Comparison of ENCODE assay signal across 9 mouse cellular contexts in genomic region chr15:81802941-81803351, GRCm38 (mm10). TPM values are rescaled to one million over a fixed set of nuclear protein-coding genes. Genes with fewer than 3 reads are reported as not detected.
A peak's percentile ranks its signal among the peaks of the same experiment; 100 is the strongest.
DNase-seq lines count a peak whose midpoint lies in the region; ATAC-seq and TF ChIP-seq lines count a peak whose summit lies in the region.
"Had no signal": no experiment of that assay in that cellular context is flagged by ENCODE, and none has a peak within 500 bp of the region (broad histone marks: within the 10 kb centered on the region; RNA-seq: fewer than 3 reads in every experiment).

No protein-coding gene starts in this region.

- peaks cover 13% of the 10 kb centered on the region; the same call in 1 of the 2 replicates for H3K79me2 ChIP-seq in liver, adult 2 months (ENCODE audit: control insufficient read depth, insufficient read depth, low read length)

- peak overlapping the region; percentile 50 for H3K4me2 ChIP-seq in midbrain, embryonic 14.5 days (ENCODE audit: low read length)

- H3K4me3 ChIP-seq in liver, adult 2 months (ENCODE audit: insufficient read depth, low read depth, low read length): peak overlapping the region; percentile 79
- H3K4me3 ChIP-seq in midbrain, embryonic 14.5 days (replicated peaks; ENCODE audit: low read depth, low read length): peak overlapping the region; percentile 17

- H3K9me3 ChIP-seq in midbrain, embryonic 14.5 days (ENCODE audit: control insufficient read depth, low read length): no peaks in the 10 kb centered on the region

- peak; percentile 68 for DNase-seq in liver, adult 2 months (ENCODE audit: extremely low read depth, low read depth, low spot score)
- DNase-seq in liver: no peak
- peak; percentile 84 for DNase-seq in cerebellum, postnatal 36 days
- peak; percentile 74 to 80 for DNase-seq in left cerebral cortex, postnatal 25 days (ENCODE audit: low spot score in 2 of 2)
- DNase-seq in midbrain, embryonic 14.5 days: no peak
- no peak for DNase-seq in spleen, postnatal 36 days (ENCODE audit: low spot score in 2 of 2)
- DNase-seq in embryo, embryonic 10 days (ENCODE audit: low spot score): no peak

- peak overlapping the region; percentile 94 for H3K27ac ChIP-seq in liver, adult 2 months (replicated peaks; ENCODE audit: insufficient read depth, low read depth, low read length)
- peak overlapping the region; percentile 66 for H3K27ac ChIP-seq in midbrain, embryonic 14.5 days (replicated peaks; ENCODE audit: low read depth, low read length)
- H3K27ac ChIP-seq: macrophage had no signal

- peak overlapping the region; percentile 85 for H3K9ac ChIP-seq in liver, adult 2 months (ENCODE audit: low read depth, low read length)
- H3K9ac ChIP-seq in midbrain, embryonic 14.5 days (replicated peaks; ENCODE audit: low read length): no peak overlapping the region; the same call in 1 of the 2 replicates

- TF ChIP-seq POLR2A in liver, adult 2 months (IDR thresholded peaks at IDR 0.05; ENCODE audit: extremely low read depth, insufficient read depth, low read length): no peak

- peaks cover 6% of the 10 kb centered on the region; the same call in 1 of the 2 replicates for H3K36me3 ChIP-seq in liver, adult 2 months (ENCODE audit: control insufficient read depth, insufficient read depth, low read length)
- 0 out of 2 replicates have a peak, but pooled peaks cover 3% of the 10 kb centered on the region for H3K36me3 ChIP-seq in midbrain, embryonic 14.5 days (ENCODE audit: control insufficient read depth, insufficient read depth, low read length)

- intact Hi-C loops in left cerebral cortex, postnatal 25 days (cut with DNase I): loop anchor here (1.0 kb wide), 1 partner anchor 7 kb away; no protein-coding TSS in a partner anchor

- no peaks in the 10 kb centered on the region for H3K27me3 ChIP-seq in liver, adult 2 months (ENCODE audit: control insufficient read depth, insufficient read depth, low read length)
- H3K27me3 ChIP-seq in midbrain, embryonic 14.5 days (ENCODE audit: control insufficient read depth, insufficient read depth, low read length): no peaks in the 10 kb centered on the region

- no peak for TF ChIP-seq CTCF in liver, adult 2 months (IDR thresholded peaks at IDR 0.05; ENCODE audit: low read depth, low read length)

- ATAC-seq in granulocyte monocyte progenitor cell, adult 5-6 weeks (replicated peaks; ENCODE audit: poor library complexity, severe bottlenecking): peak; percentile 23
- ATAC-seq in midbrain, embryonic 14.5 days (ENCODE audit: low FRiP score, low TSS enrichment): no peak; the same call in 1 of the 2 replicates

- 14% methylated on average over 8 of the region's 8 CpGs for WGBS in liver, adult 2 months
- 11% methylated on average over 8 of the region's 8 CpGs for WGBS in midbrain, embryonic 14.5 days

- H3K4me1 ChIP-seq in liver, adult 2 months (ENCODE audit: control insufficient read depth, insufficient read depth, low read length): peaks cover 48% of the 10 kb centered on the region
- H3K4me1 ChIP-seq in midbrain, embryonic 14.5 days (ENCODE audit: control insufficient read depth, insufficient read depth, low read length): peaks cover 15% of the 10 kb centered on the region

RNA-seq across cellular contexts. Expression of gene Tef, which starts 0.7 kb away (rescaled TPM):
- total RNA-seq in liver, adult 2 months (2014; rRNA removed): 156 and 163 TPM in 2 replicates
- 34.6 and 35.0 TPM in 2 replicates for polyA plus RNA-seq in liver, adult 2 months (2012; rRNA removed)
- total RNA-seq in granulocyte monocyte progenitor cell, adult 5-6 weeks (2014; fragmentation: Nextera tagmentation): 6.6 and 9.4 TPM in 2 replicates
- total RNA-seq in granulocyte monocyte progenitor cell, adult 5-6 weeks (2017): 6.9 and 10.1 TPM in 2 replicates
- total RNA-seq in left cerebral cortex, postnatal 25 days (2021): 100 to 1,000 TPM; 220 to 246 TPM
- polyA plus RNA-seq in midbrain, embryonic 14.5 days (2014; fragmentation: Nextera tagmentation; extraction: Ambion mirVana): 12.9 and 19.6 TPM in 2 replicates

RNA-seq across cellular contexts. Expression of gene Tob2, which starts 55.6 kb away (rescaled TPM):
- total RNA-seq in liver, adult 2 months (2014; rRNA removed): 15.8 and 25.6 TPM in 2 replicates
- 20.9 and 21.6 TPM in 2 replicates for polyA plus RNA-seq in liver, adult 2 months (2012; rRNA removed)
- 35.0 and 39.6 TPM in 2 replicates for total RNA-seq in granulocyte monocyte progenitor cell, adult 5-6 weeks (2014; fragmentation: Nextera tagmentation)
- total RNA-seq in granulocyte monocyte progenitor cell, adult 5-6 weeks (2017): 14.7 and 19.3 TPM in 2 replicates
- total RNA-seq in left cerebral cortex, postnatal 25 days (2021): 10 to 100 TPM; 25.5 to 27.2 TPM
- polyA plus RNA-seq in midbrain, embryonic 14.5 days (2014; fragmentation: Nextera tagmentation; extraction: Ambion mirVana): 11.7 and 14.4 TPM in 2 replicates

RNA-seq across cellular contexts. Expression of gene Rangap1, which starts 57.6 kb away (rescaled TPM):
- total RNA-seq in liver, adult 2 months (2014; rRNA removed): 32.8 and 33.1 TPM in 2 replicates
- polyA plus RNA-seq in liver, adult 2 months (2012; rRNA removed): 21.6 and 24.8 TPM in 2 replicates
- total RNA-seq in granulocyte monocyte progenitor cell, adult 5-6 weeks (2014; fragmentation: Nextera tagmentation): 58.9 and 63.9 TPM in 2 replicates
- 114 TPM in 2 replicates for total RNA-seq in granulocyte monocyte progenitor cell, adult 5-6 weeks (2017)
- total RNA-seq in left cerebral cortex, postnatal 25 days (2021): 100 to 1,000 TPM; 210 to 216 TPM
- 118 and 119 TPM in 2 replicates for polyA plus RNA-seq in midbrain, embryonic 14.5 days (2014; fragmentation: Nextera tagmentation; extraction: Ambion mirVana)

RNA-seq across cellular contexts. Expression of gene Zc3h7b, which starts 58.1 kb away (rescaled TPM):
- total RNA-seq in liver, adult 2 months (2014; rRNA removed): 7.4 TPM in 2 replicates
- polyA plus RNA-seq in liver, adult 2 months (2012; rRNA removed): 11.9 and 13.1 TPM in 2 replicates
- 20.7 and 31.9 TPM in 2 replicates for total RNA-seq in granulocyte monocyte progenitor cell, adult 5-6 weeks (2014; fragmentation: Nextera tagmentation)
- total RNA-seq in granulocyte monocyte progenitor cell, adult 5-6 weeks (2017): 15.0 and 19.2 TPM in 2 replicates
- 100 to 1,000 TPM; 174 to 178 TPM for total RNA-seq in left cerebral cortex, postnatal 25 days (2021)
- polyA plus RNA-seq in midbrain, embryonic 14.5 days (2014; fragmentation: Nextera tagmentation; extraction: Ambion mirVana): 61.2 and 63.8 TPM in 2 replicates

Comparison
In these comparisons a context has a peak if more than half of its experiments do, and no peak if none do; other contexts are left out.
1. DNase-seq: peak in liver, adult 2 months (single experiment), cerebellum, postnatal 36 days (2 of 2) and left cerebral cortex, postnatal 25 days (2 of 2); none in liver (single experiment), midbrain, embryonic 14.5 days (single experiment), spleen, postnatal 36 days (0 of 2) and embryo, embryonic 10 days (single experiment).
2. RNA of gene Tef, which starts 0.7 kb away (total RNA-seq): 220 to 246 TPM in left cerebral cortex, postnatal 25 days and 156 to 163 TPM in liver, adult 2 months; 6.6 to 10.1 TPM in granulocyte monocyte progenitor cell, adult 5-6 weeks; every median in the first group is over 10 times any median in the second.